Mouse (Mus musculus): ENCODE measurements around the gene Gm525.
"Not testable (repeated sequence)": the region's sequence is repeated elsewhere in the genome, so short reads cannot be mapped to it uniquely, and the experiment has no call there.

The Gm525 gene

GRCm38 (mm10) chr11:89061362-89061761 is 12.3 kb upstream of the Gm525 start:
- DNase-seq (ENCODE audit: low spot score in 2 of 2) = no peak

- no peak for DNase-seq (ENCODE audit: low spot score in 2 of 2)
Observed at GRCm38 (mm10) chr11:89064312-89064711, 9.3 kb upstream of the Gm525 start.

- no peak for DNase-seq (ENCODE audit: low spot score in 2 of 2)
Observed at GRCm38 (mm10) chr11:89065297-89065696, 8.3 kb upstream of the Gm525 start.

- DNase-seq (ENCODE audit: low spot score in 2 of 2) = no peak
Observed at GRCm38 (mm10) chr11:89066126-89066525, 7.5 kb upstream of the Gm525 start.

- DNase-seq (ENCODE audit: low spot score in 2 of 2) = no peak
Observed at GRCm38 (mm10) chr11:89066750-89067149, 6.9 kb upstream of the Gm525 start, which contains the start of gene Dgke. Gene Dgke, minus strand, starts transcription at chr11:89066850.

- DNase-seq (ENCODE audit: low spot score in 2 of 2) = no peak
Observed at GRCm38 (mm10) chr11:89067301-89067822, 6.3 kb upstream of the Gm525 start.

GRCm38 (mm10) chr11:89067871-89068490 is 5.7 kb upstream of the Gm525 start:
- no peak for DNase-seq (ENCODE audit: low spot score in 2 of 2)

- no peak for DNase-seq (ENCODE audit: low spot score in 2 of 2)
Observed at GRCm38 (mm10) chr11:89068649-89069048, 5.0 kb upstream of the Gm525 start.

- peak; percentile 41 to 70 for DNase-seq (ENCODE audit: low spot score in 2 of 2)
Observed at GRCm38 (mm10) chr11:89069303-89069702, 4.3 kb upstream of the Gm525 start.

- DNase-seq (ENCODE audit: low spot score in 2 of 2) = no peak
Observed at GRCm38 (mm10) chr11:89071522-89071921, 2.1 kb upstream of the Gm525 start.

- DNase-seq (ENCODE audit: low spot score in 2 of 2) = no peak
Observed at GRCm38 (mm10) chr11:89074783-89075413, 1.3 kb downstream of the Gm525 start.

- DNase-seq (ENCODE audit: low spot score in 2 of 2) = no peak
Observed at GRCm38 (mm10) chr11:89076370-89076821, 2.8 kb downstream of the Gm525 start.

GRCm38 (mm10) chr11:89077601-89078000 is 4.0 kb downstream of the Gm525 start:
- DNase-seq (ENCODE audit: low spot score in 2 of 2) = no peak

- no peak for DNase-seq (ENCODE audit: low spot score in 2 of 2)
Observed at GRCm38 (mm10) chr11:89078305-89078704, 4.7 kb downstream of the Gm525 start.

GRCm38 (mm10) chr11:89078996-89079680 is 5.5 kb downstream of the Gm525 start:
- DNase-seq (ENCODE audit: low spot score in 2 of 2) = no peak

- DNase-seq (ENCODE audit: low spot score in 2 of 2) = not testable (repeated sequence)
Observed at GRCm38 (mm10) chr11:89081906-89082305, 8.3 kb downstream of the Gm525 start.

- not testable (repeated sequence) for DNase-seq (ENCODE audit: low spot score in 2 of 2)
Observed at GRCm38 (mm10) chr11:89082691-89083090, 9.1 kb downstream of the Gm525 start.

GRCm38 (mm10) chr11:89084601-89085000 is 11.0 kb downstream of the Gm525 start:
- DNase-seq (ENCODE audit: low spot score in 2 of 2) = peak; percentile 54 to 61

- DNase-seq (ENCODE audit: low spot score in 2 of 2) = peak in 1 of 2 experiments; percentile 47
Observed at GRCm38 (mm10) chr11:89086208-89086809, 12.7 kb downstream of the Gm525 start.

GRCm38 (mm10) chr11:89088754-89089153 is 15.1 kb downstream of the Gm525 start:
- no peak for DNase-seq (ENCODE audit: low spot score in 2 of 2)

GRCm38 (mm10) chr11:89090359-89090758 is 16.7 kb downstream of the Gm525 start:
- DNase-seq (ENCODE audit: low spot score in 2 of 2) = not testable (repeated sequence)

- peak; percentile 53 to 64 for DNase-seq (ENCODE audit: low spot score in 2 of 2)
Observed at GRCm38 (mm10) chr11:89092714-89093113, 19.1 kb downstream of the Gm525 start.
